Mouse (Mus musculus) heart, adult 18-20 months (tissue): Measurements from ENCODE around the gene Filip1. TPM values are rescaled to one million over a fixed set of nuclear protein-coding genes. Genes with fewer than 3 reads are reported as not detected.
"Not testable (repeated sequence)": the region's sequence is repeated elsewhere in the genome, so short reads cannot be mapped to it uniquely, and the experiment has no call there.

Experiments
- DNase-seq, 2 experiments: peaks; one replicate each; pipeline ENCODE4 v3.0.0; 2021 to 2022; ENCODE audit warnings: mixed read lengths in 1 of 2
- long read RNA-seq, 2 experiments: library from polyadenylated mRNA; stranded (forward); transcript quantifications; one replicate each; pipeline ENCODE4 v2.0.0; 2021
- total RNA-seq, 2 experiments: library from RNA; stranded (reverse); gene quantifications; 2 replicates each; pipeline ENCODE4 v1.2.3; 2021

Gene Filip1
- 10 to 100 TPM; 79.3 to 88.2 TPM for total RNA-seq
- long read RNA-seq, experiment 1, full-length matches to known transcripts = 3 of 5 reads
- long read RNA-seq, experiment 1, partial matches to known transcripts = 1 of 5 reads
- long read RNA-seq, experiment 1, other reads (novel, unspliced or antisense) = 1 of 5 reads
- long read RNA-seq, experiment 2, full-length matches to known transcripts = 3 of 9 reads
- long read RNA-seq, experiment 2, partial matches to known transcripts = 3 of 9 reads
- long read RNA-seq, experiment 2, other reads (novel, unspliced or antisense) = 3 of 9 reads

DNA sequence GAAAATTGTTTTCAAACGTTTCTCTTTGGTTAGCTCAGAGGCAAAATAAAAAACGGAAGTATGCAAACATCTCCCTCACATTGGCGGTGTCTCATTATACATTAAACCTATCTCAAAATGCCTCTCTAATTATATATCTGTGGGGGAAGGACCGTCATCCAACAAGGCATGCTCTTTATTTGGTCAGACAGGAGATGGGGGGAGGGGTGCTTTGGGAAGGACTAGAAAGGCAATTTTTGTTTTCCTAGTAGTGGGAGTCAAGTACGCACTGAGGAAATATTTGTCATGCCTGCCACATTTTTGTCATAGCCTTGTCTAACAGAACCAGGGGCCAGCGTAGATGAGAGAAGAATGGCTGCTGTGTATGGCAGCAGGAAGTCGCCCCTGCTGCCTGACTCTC, at the start of gene Filip1:
TSS of gene Filip1 (minus strand) at position 101 of the 400 bp plus-strand sequence.
- DNase-seq = no peak

DNA sequence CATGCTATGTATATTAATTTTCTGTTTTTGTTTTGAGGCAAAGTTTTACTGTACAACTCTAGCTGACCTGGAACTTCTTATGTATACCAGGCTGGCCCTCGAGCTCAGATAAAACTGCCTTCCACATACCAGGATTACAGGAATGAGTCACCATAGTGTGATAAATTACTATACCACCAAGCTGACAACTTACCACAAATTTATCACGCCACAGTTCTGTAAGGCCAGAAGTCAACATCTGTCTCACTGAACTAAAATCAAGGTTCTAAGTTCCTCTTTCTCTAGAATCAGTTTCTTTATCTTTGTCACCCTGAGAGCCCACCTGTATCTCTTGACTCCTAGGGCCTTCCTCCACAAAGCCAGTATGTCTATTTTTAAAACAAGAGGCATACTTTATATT, 45.0 kb upstream of the Filip1 start:
- DNase-seq = no peak

DNA sequence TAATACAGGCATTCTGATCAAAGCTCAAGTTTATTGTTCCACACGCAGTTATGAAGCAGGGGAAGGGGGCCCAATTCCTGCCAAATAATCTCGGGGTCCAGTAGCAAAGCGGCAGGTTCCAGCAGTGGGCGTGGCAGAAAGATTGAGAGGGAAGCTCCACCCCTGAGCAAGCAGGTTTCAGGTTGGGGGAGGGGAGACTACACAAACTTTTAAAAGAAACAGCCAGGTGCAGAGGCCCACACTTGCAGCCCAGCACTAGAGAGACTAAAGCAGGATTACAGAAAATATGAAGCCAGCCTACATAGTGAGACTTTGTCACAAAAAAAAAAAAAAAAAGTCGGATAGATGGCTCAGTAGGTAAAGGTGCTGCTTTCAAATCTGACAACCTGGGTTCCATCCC, 40.3 kb upstream of the Filip1 start:
- DNase-seq = no peak

DNA sequence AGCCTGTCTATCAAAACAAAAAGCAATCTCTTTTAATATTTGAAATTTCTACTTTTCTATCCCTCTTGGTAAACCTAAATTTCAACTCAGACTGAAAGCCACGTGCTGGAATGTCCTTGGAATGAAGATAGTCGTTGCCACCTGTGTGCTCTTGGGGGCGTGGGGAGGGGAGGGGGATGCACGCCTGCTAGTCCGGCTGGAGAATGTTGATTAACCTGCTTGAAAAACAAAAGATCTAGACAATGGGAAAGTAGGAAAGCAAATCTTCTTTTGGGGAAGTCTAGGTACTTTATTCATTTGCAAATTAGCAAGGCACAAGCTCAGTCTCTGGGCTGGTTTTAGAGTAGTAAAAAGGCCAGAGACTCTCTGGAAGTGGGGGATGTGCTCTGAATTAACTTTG, 36.6 kb upstream of the Filip1 start:
- not testable (repeated sequence) for DNase-seq

DNA sequence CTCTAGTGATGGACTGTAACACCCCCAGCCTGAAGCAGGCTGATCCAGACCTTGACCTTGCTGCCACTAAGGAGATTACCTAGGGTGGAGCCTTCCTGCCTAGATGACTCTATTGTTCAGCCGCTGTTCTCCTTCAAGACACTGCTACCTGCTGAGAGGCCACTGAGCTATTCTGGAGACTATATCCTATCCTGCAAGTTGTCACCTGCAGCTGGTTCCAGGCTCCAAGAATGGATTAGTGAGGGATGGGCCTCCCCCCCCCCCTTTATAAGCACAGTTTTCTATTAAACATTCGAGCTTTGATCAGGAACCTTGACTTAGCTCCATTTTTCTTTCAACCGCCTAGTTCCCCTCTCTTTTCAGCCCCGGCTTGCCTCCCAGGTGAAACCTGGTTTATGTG, 31.6 kb upstream of the Filip1 start:
- not testable (repeated sequence) for DNase-seq

DNA sequence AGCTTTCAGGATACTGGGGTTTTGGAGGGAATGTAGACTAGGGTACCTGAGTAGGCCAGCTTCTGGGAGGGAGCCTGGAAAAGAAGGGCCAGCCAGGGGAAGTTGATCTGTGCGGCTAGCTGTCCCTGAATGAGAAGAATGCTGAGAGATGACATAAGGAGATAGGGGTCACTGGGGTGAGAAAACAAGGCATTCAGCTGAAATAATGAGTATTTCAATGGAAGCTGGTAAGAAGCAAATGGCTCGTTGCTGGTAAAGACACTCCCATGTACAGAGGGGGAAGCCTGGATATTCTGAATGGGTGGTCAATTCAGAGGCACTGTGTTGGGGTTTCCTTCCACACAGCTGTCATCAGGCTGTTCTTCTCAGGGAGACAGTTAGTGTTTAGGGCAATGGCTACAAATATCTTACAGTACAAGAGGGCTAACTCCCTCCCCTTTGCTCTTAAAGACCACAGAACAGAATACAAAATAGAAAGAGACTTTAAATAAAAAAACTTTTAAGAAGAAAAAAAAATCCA, 26.7 kb upstream of the Filip1 start:
- no peak for DNase-seq

DNA sequence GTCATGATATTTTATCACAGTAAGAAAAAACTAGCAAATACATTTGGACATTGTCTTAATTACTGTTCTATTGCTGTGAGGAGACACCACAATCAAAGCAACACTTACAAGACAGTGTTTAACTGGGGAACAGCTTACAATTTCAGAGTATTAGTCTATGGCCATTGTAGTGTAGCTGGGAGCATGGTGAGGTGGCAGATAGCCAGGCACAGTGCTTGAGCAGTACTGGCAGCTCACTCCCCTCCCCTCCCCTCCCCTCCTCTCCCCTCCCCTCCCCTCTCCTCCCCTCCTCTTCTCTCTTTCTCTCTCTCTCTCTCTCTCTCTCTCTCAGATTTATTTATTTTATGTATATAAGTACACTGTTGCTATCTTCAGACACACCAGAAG, 25.3 kb upstream of the Filip1 start:
- no peak for DNase-seq

DNA sequence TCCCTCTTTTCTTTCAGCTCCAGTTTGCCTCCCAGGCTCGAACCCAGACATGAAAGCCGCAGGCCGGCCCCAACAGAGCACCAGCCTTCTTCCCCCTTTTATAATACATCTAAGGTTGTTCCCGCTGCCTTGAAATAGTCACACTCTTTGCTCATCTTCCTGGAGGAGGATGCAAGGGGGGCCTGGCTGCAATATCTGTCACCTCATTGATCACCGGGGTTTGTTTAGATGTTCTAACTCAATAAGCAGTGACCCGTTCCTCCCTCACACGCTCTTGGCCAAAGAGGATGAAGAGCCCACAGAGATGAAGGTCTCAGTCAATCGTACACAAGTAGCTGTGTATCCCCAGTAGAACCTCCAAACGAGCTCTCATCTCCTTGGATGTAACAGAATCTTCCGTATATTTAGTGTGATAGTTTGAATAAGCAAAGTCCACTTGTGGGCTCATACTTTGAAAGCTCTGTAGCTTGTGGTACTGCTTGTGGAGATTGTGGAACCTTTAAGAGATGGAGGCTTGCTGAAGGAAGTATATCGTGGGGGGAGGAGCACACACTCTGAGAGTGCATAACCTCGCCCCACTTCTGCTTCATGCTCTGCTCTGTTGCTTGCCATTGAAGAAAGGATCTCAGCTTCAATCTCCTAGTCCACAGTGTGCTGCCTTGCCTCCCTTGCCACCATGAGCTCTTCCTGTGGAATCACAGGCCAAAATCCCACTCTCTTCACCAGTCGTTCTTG, 24.8 kb upstream of the Filip1 start:
- DNase-seq = no peak

DNA sequence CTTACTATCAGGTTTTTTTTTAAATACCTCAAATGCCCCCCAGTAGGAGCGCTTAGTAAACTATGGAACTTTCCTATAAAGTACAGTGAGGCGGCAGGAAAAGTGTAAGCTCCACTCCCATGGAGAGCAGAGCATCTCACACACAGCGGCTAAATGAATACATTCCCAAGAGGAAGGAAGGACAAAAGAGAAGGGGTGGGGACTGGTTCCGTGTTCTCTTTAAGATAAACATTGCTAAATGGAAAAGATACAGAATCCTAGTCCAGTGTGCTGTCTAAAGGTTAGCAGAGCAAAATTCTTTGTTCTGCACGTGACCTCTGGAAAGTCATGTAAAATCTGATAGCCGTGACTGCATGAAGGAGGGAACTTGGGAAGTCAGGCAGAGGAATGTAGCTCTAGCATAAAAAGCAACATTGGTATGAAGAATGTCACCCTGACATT, 13.9 kb upstream of the Filip1 start:
- DNase-seq = peak in 1 of 2 experiments; percentile 4

DNA sequence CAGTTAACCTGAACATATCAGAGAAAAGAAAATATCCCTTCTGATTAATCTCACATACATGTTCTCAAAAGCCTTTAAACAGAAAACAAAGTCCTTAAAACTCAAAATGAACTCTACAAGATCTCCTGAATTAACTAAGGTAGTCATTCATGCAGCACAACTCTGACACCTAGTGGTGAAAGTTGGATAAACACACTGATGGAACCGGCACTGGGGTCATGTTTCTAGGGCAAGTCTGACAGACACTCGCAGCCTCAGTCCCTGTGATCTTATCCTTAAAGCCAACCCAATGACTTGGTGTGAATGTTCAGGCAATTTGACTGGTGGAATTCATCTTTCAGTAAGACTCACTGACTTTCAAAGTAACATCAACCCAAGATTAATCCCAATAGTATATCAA, 13.4 kb upstream of the Filip1 start:
- DNase-seq = peak; percentile 49 to 85

DNA sequence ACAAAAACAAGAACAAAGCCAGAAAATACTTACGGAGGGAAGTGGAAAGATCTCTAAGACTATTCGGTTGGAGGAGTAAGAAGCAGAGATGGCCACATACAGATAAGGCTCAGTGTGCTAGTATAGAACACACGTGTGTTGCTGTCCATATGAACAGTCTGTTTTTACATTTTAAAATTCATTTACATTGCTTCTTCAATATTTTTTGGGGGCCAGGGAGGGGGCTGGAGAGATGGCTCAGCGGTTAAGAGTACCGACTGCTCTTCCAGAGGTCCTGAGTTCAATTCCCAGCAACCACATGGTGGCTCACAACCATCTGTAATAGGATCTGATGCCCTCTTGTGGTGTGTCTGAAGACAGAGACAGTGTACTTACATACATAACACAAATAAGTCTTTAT, 12.7 kb upstream of the Filip1 start:
- not testable (repeated sequence) for DNase-seq

DNA sequence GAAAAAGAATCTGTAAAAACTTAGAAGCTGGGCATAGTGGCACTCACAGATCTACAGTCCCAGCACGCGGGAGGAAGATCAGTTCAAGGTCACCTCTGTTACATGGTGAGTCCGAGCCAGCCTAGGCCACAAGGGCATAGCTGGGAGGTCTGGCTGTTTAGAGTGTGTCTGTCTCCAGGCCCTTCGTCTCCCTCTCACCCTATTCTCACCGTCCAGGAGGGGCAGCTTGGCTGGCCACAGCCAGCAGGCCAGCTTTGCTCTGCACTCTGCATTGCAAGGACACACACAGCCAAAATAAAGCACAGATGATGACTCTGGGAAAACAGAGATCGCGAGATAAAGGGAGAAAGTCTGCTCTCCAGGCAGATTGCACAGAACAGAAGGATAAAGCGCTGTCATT, 10.2 kb upstream of the Filip1 start:
- peak in 1 of 2 experiments; percentile 3 for DNase-seq

DNA sequence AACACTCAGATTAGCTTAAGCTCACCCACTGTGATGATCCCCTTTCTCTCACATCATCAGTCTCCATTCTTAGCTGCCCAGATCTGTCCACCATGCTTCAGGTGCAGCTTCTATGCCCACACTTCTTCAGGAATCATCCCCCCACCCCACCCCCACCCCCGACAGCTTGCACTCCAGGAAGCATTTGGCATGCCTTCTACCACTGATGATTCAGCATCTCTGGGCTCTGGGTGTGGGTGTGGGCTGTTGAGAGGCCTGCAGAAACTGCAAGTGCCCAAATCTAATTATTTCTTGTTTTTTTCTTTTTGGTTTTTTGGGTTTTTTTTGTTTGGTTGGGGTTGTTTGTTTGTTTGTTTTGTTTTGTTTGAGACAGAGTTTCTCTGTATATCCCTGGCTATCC, 9.0 kb upstream of the Filip1 start:
- no peak for DNase-seq

DNA sequence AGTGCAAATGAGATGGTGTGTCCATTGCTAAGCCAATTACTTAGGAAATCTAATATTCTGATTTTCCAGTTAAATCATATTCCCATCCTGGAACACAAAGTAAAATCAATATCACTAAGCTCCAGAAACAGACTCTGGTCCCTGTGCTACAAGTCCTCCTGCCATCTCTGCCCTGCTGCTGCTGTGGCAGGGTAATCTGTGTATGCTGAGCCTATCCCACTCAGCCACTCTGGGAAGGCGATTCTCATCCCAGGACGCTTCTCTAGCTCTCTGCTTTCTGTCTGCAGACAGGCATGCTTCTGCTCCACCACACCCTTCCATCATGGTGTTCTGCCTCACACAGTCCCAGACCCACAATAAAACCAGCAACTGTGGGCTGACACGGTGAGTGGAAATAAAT, 7.8 kb upstream of the Filip1 start:
- DNase-seq = no peak

DNA sequence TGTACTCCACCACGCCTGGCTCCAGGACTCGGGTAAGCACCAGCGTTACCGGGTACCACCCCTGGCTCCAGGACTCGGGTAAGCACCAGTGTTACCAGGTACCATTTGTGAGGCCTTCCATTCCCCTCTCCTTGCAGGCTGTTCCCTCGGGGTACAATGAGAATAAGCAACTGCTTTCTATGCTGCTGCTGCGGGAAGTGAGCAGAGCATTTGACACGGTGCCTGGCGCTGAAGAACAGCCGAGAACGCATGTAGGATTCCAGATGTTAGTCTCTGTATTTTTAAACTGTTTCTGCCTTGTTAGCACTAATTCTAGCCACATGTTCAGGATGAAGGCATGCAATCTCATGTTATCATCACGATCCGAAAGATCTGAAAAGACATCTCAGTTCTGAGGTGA, 635 bp downstream of the Filip1 start:
- DNase-seq = no peak

DNA sequence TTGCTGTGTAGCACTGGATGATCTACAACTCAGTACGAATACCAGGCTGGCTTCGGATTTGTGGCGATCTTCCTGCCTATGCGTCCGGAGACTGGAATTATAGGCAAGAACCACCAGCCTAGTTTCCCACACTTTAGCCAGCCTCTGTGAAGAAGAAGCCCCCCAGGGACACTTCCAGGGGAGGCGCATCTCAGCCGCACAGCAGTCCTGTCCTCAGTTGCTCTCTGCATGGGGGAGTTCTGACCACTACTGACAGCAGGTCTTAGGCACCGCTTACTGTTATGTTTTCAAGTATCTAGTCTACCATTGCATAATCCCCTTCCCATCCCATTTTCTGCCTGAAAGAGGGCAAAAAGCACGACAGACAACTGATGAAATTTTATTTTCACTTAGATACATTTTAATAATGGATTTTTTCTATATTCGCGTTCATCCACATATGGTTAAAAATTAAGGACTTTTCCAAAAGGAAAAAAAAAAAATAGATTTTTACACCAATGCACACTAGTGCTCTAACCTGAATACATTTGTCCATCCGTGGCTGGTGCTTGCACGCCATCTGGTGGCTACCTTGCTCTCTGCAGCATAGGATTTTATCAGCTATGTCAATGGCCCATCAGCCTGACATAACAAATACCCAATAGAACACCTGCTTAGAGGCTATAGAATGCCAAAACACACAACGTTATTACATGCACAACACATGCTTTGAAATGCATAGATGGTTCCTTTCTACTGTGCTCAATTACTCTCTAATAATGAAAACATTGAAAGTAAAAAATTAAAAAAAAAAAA, 10.1 kb downstream of the Filip1 start:
- DNase-seq = peak; percentile 73 to 93

DNA sequence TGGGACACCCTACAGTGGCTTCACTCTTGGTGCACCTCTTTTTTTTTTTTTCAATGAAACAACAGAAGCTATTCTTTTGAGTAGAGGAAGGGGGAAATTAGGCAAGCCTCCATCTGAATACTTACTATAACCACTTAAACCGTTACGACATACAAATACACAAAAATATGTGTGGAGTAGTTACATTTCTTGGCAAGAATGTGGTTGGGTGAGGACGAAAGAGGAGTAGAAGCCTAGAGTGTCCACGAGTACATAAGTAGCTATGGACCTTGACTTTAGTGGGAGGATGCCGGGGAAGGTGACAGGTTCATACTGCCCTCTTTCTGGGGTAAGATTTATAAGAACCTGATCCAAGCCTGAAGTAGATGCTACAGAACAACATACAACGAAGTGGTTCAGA, 15.4 kb downstream of the Filip1 start:
- DNase-seq = no peak

DNA sequence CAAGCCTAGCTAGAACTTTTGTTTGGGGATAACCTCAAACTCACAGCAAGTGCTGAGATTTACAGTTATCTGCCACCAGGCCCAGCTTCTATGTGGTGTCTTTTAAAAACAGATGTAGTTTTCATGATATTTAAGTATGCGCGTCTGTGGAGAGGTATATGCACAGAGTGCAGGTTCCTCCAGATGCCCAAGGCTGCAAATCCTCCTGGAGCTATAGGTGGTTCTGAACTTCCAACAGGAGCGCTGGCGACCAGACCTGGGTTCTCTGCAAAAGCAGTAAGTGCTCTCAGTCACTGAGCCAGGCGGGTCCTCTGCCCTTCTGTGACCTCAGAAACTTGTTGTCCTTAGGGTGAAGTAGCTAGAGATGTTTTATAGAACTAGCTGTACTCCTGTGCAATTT, 18.4 kb downstream of the Filip1 start:
- no peak for DNase-seq

DNA sequence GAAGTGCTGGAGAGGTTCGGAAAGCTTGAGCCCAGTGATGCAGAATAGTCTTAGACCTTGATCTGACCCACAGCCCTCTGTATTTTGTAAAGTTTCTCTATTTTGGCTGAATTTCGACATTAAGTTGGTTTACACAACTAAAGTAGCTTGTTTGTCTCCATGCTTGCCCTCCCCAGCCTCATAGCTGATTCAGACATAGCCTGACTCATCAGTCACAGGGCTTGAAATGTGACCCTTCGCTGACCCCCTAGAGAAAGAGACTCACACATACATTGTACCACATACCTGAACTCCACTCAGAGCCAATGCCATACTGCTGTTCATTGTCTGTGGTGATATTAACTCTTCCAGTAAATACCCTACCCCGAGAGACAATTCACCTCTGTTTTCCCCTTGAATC, 19.6 kb downstream of the Filip1 start:
- DNase-seq = no peak

DNA sequence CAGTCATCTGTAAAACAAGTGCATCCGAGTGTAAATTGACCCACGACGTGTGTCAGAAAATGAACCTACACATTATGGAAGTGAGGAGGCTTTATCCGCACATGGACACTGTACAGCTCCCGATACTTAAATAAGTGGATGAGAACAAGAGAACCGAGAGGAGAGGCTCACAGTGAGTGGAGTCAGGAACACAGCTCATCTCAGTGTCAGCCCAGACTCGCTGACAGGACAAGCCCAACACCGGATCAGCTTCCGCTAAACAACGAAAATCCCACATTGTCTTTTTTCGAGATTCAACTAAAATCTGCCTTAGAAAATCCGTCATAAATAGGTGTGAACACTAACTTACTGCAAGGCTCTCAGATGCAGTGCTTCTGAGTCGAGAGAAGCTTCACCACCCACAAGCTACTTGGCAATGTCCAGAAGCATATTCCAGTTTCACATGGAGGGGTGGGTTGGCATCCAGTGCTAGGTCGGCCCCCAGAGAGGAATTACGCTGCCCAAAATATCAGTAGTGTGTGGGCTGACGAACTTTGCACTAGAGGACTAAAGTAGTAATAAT, 22.1 kb downstream of the Filip1 start:
- no peak for DNase-seq

DNA sequence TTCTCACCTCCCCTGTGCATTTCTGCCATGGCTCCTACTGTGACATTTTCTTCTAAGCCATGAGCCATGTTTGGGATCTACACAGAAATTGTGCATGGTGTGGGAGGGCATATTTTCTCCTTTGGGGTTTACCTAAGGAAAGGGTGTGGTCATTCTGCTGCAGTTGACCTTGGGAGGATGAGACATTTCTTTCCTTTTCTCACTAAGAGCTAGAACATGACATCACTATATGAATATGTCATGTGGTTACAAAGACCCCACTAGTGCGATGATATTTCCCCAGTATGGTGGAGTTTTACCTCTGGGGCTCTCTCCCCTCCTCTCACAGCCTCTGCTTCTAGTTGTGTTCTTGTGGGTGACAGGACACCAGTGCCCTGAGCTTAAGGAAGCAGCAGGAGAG, 22.9 kb downstream of the Filip1 start:
- DNase-seq = no peak

DNA sequence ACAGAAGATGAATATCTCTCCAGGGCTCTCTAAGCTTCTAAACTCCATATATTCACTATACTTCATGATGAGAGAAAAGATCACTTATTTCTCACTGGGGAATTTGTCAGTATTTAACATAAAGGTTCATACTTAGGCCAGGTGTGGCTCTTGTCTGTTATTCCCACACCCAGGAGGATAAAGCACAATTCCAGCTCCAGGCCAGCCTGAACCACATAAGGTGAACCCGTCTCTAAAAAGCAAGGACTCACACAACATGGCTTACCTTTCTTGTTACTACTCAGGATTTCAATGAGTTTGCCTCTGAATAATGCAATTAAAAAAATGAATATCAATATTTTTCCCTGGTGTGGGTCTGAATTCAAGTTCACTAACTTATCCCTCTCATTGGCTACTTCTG, 23.6 kb downstream of the Filip1 start:
- DNase-seq = no peak

DNA sequence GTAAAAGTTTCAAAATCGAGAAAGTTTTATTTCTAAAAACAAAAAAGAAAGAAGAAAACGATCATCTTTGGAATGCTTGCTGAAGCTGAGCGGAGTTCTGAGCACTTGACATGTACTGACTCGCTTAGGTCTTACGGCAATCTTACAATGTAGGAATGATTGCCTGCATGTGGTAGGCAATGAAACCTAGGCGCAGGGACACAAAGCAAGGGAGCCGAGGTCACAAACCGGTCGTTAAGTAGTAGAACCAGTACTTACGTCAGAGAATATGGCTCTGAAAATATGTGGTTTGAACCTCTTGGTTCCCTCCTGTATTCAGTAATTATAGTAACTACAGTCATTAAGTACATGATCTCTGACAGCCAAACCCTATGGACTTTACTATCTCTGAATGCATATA, 29.4 kb downstream of the Filip1 start:
- no peak for DNase-seq
